Mouse (Mus musculus) liver, embryonic 16.5 days (tissue): ENCODE results near the gene Dpm1. TPM values are rescaled to one million over a fixed set of nuclear protein-coding genes. Genes with fewer than 3 reads are reported as not detected.

Experiments
- ATAC-seq: fragments of 200-750 bp; cut with Nextera tagmentation; 2 replicates; pipeline ENCODE4 v1.8.0; 2017; ENCODE audit warnings: low read depth, mild to moderate bottlenecking, moderate number of reproducible peaks, moderate library complexity
- H3K27ac ChIP-seq: fragments of 300-500 bp; sonication (generic); 2 replicates; pipeline ENCODE4 v1.5.1; 2014; ENCODE audit warnings: mild to moderate bottlenecking, low read length
- H3K27me3 ChIP-seq: fragments of 300-500 bp; sonication (generic); 2 replicates; pipeline ENCODE4 v1.6.1; 2014; ENCODE audit warnings: low read depth, low read length, mixed read lengths; ENCODE audit not compliant: control insufficient read depth, insufficient read depth
- H3K36me3 ChIP-seq: fragments of 300-500 bp; sonication (generic); 2 replicates; pipeline ENCODE4 v1.6.1; 2014; ENCODE audit warnings: mild to moderate bottlenecking; ENCODE audit not compliant: control insufficient read depth, insufficient read depth
- H3K4me1 ChIP-seq: fragments of 300-500 bp; sonication (generic); 2 replicates; pipeline ENCODE4 v1.6.1; 2014; ENCODE audit warnings: low read depth, low read length, mixed read lengths; ENCODE audit not compliant: control insufficient read depth
- H3K4me2 ChIP-seq: fragments of 300-500 bp; sonication (generic); 2 replicates; pipeline ENCODE4 v1.6.1; 2014; ENCODE audit warnings: low read depth, low read length, mixed read lengths
- H3K4me3 ChIP-seq: fragments of 300-500 bp; sonication (generic); 2 replicates; pipeline ENCODE4 v1.5.1; 2014; ENCODE audit warnings: low read depth, mild to moderate bottlenecking, low read length
- H3K9ac ChIP-seq: fragments of 300-500 bp; sonication (generic); 2 replicates; pipeline ENCODE4 v1.6.1; 2014; ENCODE audit warnings: low read depth, low read length
- H3K9me3 ChIP-seq: fragments of 300-500 bp; sonication (generic); replicated peaks from 2 replicates; pipeline ENCODE4 v1.6.1; 2016; ENCODE audit warnings: low read length; ENCODE audit not compliant: control insufficient read depth
- WGBS: fragments of 180-500 bp; shearing (Covaris S2); extraction: QIAGEN DNeasy Blood & Tissue Kit; methylation state at CpG from one replicate; pipeline ENCODE4 v1.1.7; 2014; ENCODE audit not compliant: insufficient replicate concordance; 5-methylcytosine and 5-hydroxymethylcytosine counted together
- polyA plus RNA-seq: library from polyadenylated mRNA; unstranded; fragments of >200 nt; fragmentation: Nextera tagmentation; extraction: Ambion mirVana; gene quantifications from 2 replicates; pipeline ENCODE4 v1.2.1, GENCODE M21; 2015

Dpm1 gene
- polyA plus RNA-seq, 1 experiment from 2014 or later = 66.0 TPM

DNA sequence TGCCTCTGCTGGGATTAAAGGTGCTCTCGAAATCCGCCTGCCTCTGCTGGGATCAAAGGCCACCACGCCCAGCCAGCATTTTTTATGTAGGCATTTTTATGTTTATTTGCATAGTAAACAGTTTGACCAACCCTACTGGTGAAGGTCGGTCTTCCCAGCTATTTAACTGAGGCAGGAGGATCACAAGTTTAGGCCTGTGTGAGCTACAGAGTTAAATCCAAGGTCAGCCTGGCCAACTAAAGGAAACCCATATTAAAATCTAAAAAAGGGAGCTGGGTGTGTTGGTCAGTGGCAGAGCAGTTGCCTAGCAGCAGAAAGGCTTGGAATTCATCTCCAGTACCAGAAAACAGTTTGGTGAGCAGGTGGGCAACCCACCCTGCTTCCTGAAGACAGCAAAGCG is 2.9 kb upstream of the Dpm1 start:
- no peak overlapping the region for H3K9ac ChIP-seq
- H3K27me3 ChIP-seq = no peaks in the 10 kb centered on the region
- H3K36me3 ChIP-seq = peaks cover 3% of the 10 kb centered on the region; the same call in 1 of the 2 replicates
- no peaks in the 10 kb centered on the region for H3K9me3 ChIP-seq
- H3K4me3 ChIP-seq = no peak overlapping the region
- H3K27ac ChIP-seq = no peak overlapping the region
- WGBS = 72% methylated on average over 5 of the region's 5 CpGs
- peaks cover 22% of the 10 kb centered on the region for H3K4me1 ChIP-seq
- no peak overlapping the region for H3K4me2 ChIP-seq
- ATAC-seq = no peak

DNA sequence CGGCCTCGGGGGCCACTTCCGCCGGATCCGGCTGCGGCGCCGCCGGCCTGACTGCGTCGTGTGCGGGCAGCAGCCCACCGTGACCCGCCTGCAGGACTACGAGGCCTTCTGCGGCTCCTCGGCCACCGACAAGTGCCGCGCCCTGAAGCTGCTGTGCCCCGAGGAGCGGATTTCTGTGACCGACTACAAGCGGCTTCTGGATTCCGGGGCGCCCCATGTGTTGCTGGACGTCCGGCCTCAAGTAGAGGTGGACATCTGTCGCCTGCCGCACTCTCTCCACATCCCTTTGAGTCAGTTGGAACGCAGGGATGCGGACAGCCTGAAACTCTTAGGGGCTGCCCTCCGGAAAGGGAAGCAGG is 1.1 kb upstream of the Dpm1 start:
- H3K36me3 ChIP-seq = peaks cover 7% of the 10 kb centered on the region
- peaks cover 27% of the 10 kb centered on the region for H3K4me1 ChIP-seq
- H3K9ac ChIP-seq = peak overlapping the region; percentile 92
- H3K27ac ChIP-seq = no peak overlapping the region
- H3K4me3 ChIP-seq = peak overlapping the region; percentile 99
- no peaks in the 10 kb centered on the region for H3K27me3 ChIP-seq
- no peaks in the 10 kb centered on the region for H3K9me3 ChIP-seq
- ATAC-seq = no peak
- 56% methylated on average over 33 of the region's 33 CpGs for WGBS
- peak overlapping the region; percentile 99 for H3K4me2 ChIP-seq

DNA sequence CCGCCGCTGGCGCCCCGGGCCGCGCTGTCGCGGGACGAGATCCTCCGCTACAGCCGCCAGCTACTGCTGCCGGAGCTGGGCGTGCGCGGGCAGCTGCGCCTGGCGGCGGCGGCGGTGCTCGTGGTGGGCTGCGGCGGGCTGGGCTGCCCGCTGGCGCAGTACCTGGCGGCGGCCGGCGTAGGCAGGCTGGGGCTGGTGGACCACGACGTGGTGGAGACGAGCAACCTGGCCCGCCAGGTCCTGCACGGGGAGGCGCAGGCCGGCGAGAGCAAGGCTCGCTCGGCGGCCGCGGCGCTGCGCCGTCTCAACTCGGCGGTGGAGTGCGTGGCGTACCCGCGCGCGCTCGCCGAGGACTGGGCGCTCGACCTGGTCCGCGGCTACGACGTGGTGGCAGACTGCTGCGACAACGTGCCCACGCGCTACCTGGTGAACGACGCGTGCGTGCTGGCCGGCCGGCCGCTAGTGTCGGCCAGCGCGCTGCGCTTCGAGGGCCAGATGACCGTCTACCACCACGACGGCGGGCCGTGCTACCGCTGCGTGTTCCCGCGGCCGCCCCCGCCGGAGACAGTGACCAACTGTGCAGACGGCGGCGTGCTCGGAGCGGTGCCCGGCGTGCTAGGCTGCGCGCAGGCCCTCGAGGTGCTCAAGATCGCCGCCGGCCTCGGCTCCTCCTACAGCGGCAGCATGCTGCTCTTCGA is 531 bp upstream of the Dpm1 start:
- Histone ChIP-seq H3K4me3 (peak overlapping the region; percentile 99), H3K36me3 (peaks cover 10% of the 10 kb centered on the region)
- WGBS = 2% methylated on average over 104 of the region's 105 CpGs

DNA sequence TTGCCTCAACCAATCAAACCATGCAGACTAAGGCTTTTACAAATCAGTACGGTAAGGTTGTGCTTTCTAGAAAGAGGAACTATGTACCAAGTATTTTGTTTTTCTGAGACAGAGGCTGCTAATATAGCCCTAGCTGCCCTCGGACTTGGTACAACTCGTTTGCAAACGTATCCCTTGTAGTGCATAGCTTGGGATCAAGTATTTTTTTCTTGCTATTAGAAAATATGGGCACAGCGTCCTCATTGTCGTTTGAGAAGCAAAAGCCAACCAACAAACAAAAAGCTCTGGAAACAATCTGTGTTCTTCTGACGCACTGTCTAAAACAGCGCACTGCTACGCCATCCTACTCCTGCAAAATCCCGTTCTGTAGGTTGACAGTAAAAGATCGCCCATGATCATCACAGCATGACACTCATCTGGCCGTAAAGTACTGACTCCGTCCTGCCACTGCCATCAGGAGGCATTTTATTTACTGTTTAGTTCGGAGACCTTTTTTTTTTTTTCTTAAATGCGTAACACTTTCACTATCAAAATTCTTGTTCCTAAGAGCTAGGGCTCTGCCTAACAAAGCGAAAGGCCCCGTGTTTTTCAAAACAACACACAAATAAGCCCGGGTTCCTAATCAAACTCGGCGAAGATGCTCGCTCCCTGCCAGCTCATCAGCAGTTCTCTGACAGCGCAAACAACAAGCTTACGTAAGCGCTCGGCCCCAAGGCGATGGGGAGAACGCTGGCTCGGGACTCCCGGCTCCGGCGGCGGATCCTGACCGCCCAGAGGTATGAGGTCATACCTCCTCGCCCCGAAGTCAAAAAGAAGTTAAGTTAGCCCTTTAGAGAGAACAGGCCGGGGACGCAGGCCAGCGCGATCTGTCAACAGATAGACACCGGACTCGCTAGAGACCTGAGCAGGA is 1.0 kb downstream of the Dpm1 start:
- Histone ChIP-seq H3K4me3 (peak overlapping the region; percentile 99), H3K27me3 (no peaks in the 10 kb centered on the region), H3K9ac (peak overlapping the region; percentile 92), H3K27ac (peak overlapping the region; percentile 93), H3K36me3 (peaks cover 24% of the 10 kb centered on the region), H3K4me2 (peak overlapping the region; percentile 99), H3K9me3 (no peaks in the 10 kb centered on the region), H3K4me1 (peaks cover 27% of the 10 kb centered on the region)
- peak; percentile 55 for ATAC-seq
- WGBS = 10% methylated on average over 41 of the region's 41 CpGs

More for the DNA sequence above, 531 bp upstream of the Dpm1 start:
- ATAC-seq = peak; percentile 48
- peaks cover 27% of the 10 kb centered on the region for H3K4me1 ChIP-seq
- peak overlapping the region; percentile 93 for H3K27ac ChIP-seq
- peak overlapping the region; percentile 92 for H3K9ac ChIP-seq
- no peaks in the 10 kb centered on the region for H3K27me3 ChIP-seq
- H3K4me2 ChIP-seq = peak overlapping the region; percentile 99
- no peaks in the 10 kb centered on the region for H3K9me3 ChIP-seq

DNA sequence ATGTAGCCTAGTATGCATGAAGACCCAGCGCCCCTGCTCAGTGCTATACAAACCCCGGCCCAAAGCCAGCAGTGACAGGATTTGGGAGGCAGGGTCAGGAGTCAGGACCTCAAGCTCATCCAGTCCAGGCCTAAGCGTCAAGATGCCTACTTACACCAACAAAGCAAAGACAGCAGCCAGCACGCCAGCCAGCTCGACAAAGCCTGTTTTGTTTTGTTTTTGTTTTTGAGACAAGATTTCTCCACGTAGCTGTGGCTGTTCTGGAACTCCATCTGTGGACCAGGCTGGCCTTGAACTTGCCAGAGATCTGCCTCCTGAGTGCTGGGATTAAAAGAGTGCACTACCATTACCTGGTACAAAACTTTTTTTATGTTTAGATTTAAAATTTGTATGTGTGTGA is 7.1 kb downstream of the Dpm1 start:
- WGBS = 88% methylated on average over 6 of the region's 6 CpGs
- peaks cover 5% of the 10 kb centered on the region for H3K4me1 ChIP-seq

DNA sequence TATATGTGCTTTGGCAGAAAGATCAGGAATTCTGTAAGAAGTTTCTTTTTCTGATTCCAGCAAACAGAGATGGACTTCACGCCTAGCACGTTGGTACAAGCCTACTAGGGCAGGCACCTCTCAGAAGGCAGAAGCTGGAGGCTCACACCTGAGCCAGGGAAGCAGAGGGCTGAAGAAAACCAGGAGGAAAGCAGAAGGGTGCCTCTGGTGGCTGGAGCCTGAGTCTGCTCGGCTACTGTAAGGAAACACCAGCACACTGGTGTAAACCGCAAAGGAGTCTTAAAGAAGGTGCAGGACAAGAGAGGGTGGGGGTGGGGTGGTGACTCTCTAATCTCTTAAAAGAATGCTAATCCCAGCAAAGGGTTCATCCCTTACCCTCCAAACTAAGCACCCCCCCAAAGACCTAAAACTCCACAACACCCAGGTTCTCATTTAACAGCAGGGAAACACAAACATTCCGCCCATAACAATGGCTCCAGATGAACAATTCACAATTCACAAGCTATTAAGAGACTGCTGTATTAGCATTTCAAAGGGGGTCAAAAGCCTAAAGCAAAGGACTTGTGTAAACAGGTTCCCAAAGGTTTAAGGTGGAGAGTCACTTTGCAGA is 16.5 kb downstream of the Dpm1 start:
- Histone ChIP-seq H3K4me2 (no peak overlapping the region), H3K36me3 (peaks cover 54% of the 10 kb centered on the region), H3K4me1 (no peaks in the 10 kb centered on the region), H3K27ac (no peak overlapping the region), H3K9ac (no peak overlapping the region), H3K27me3 (no peaks in the 10 kb centered on the region), H3K9me3 (no peaks in the 10 kb centered on the region), H3K4me3 (no peak overlapping the region)
- no peak for ATAC-seq
- 59% methylated on average over 5 of the region's 5 CpGs for WGBS

More for the DNA sequence above, 7.1 kb downstream of the Dpm1 start:
- Histone ChIP-seq H3K4me3 (no peak overlapping the region), H3K36me3 (peaks cover 63% of the 10 kb centered on the region), H3K9ac (no peak overlapping the region), H3K4me2 (no peak overlapping the region), H3K9me3 (no peaks in the 10 kb centered on the region), H3K27ac (no peak overlapping the region), H3K27me3 (no peaks in the 10 kb centered on the region)
- no peak for ATAC-seq

DNA sequence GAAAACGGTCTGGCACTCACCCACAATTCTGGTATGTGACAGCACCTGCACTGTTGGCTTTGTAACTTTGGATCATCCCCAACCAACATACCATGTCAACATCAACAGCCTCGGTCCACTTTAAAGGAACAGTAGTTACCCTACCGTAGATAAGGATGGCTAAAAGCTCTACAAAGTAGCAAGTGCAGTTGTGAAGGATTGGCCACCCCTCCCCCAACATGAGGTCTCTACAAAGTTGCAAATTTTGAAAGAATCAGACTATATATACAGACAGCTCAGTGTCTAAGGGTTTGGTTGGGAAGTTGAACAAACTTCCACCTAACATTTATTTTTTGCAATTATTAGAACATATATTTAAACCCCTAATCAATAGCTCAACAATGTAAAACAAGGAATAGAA is 22.5 kb downstream of the Dpm1 start:
- ATAC-seq = no peak
- H3K27ac ChIP-seq = peak overlapping the region; percentile 95
- H3K9me3 ChIP-seq = no peaks in the 10 kb centered on the region
- no peaks in the 10 kb centered on the region for H3K27me3 ChIP-seq
- H3K4me2 ChIP-seq = peak overlapping the region; percentile 90; the same call in 1 of the 2 replicates
- H3K4me1 ChIP-seq = peaks cover 26% of the 10 kb centered on the region
- H3K4me3 ChIP-seq = no peak overlapping the region
- H3K36me3 ChIP-seq = peaks cover 31% of the 10 kb centered on the region
- 77% methylated on average over 3 of the region's 3 CpGs for WGBS
- no peak overlapping the region for H3K9ac ChIP-seq

DNA sequence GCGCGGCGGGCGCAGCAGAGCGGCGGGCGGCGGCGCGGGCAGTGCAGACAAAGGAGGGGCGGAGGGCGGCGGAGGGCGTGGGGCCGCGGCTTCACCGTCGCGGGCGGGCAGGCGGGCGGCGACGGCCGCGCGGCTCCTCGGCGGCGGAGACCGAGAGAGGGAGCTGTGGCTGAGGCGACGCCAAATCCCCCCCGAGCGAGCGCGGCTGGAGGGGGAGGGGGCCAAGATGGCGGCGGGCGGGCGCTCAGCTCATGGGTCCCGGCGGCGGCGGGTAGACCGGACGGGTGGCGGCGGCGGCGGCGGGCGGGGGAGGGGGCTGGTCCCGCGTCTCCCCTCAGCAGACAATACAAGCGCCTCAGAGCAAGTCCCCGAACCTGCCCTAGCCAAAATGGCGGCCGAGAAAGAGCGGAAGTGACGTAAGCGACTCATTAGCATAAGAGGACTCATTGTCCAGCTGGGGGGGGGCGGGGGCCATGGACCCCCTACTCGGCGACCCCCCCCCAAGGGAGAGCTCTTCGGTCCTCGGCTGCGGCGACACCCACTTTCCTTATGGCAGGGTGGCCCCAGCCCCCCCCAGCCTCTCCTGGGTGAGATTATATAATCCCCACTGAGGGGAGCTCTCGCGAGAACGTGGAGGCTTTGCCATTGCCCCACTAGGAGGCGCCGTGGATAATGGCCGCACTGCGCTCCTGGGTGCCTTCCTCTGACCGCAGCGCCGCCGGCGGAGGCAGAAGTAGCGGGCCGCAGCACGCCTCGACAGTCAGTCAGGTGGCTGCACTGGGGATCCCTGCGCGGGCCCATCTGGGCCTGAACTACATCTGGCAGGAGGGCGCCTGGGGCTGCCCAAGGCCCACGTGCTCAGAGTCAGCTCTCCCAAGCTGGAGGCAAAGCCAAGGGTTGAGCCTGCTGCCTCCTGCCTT is 23.4 kb downstream of the Dpm1 start, which contains the start of gene Adnp:
TSS of gene Adnp (minus strand) at position 388 of the 920 bp plus-strand sequence.
- under 1% methylated on average over 57 of the region's 89 CpGs for WGBS
- H3K27ac ChIP-seq = peak within 1 kb of the TSS; percentile 95
- peak within 1 kb of the TSS; percentile 98 for H3K9ac ChIP-seq
- no peaks in the 10 kb centered on the region for H3K9me3 ChIP-seq
- peak; percentile 83 for ATAC-seq
- H3K4me1 ChIP-seq = peaks cover 26% of the 10 kb centered on the region
- H3K4me3 ChIP-seq = peak within 1 kb of the TSS; percentile 92
- H3K27me3 ChIP-seq = no peaks in the 10 kb centered on the region
- peaks cover 23% of the 10 kb centered on the region for H3K36me3 ChIP-seq
- peak within 1 kb of the TSS; percentile 90 for H3K4me2 ChIP-seq
